Mouse (Mus musculus) layer of hippocampus, adult 2 months (tissue): Measurements from ENCODE around the gene Pabpn1l. TPM values are rescaled to one million over a fixed set of nuclear protein-coding genes. Genes with fewer than 3 reads are reported as not detected.
"Not testable (repeated sequence)": the region's sequence is repeated elsewhere in the genome, so short reads cannot be mapped to it uniquely, and the experiment has no call there.

Source experiments
- DNase-seq, 2 experiments: peaks; one replicate each; pipeline ENCODE4 v3.0.0; 2022; ENCODE audit warnings: low spot score in 2 of 2
- H3K27ac ChIP-seq: fragments of 200-600 bp; 2 replicates; pipeline ENCODE4 v1.8.1; 2022
- H3K4me3 ChIP-seq: fragments of 200-600 bp; 2 replicates; pipeline ENCODE4 v1.8.1; 2022; ENCODE audit warnings: mild to moderate bottlenecking
- CTCF ChIP-seq: fragments of 200-600 bp; conservative IDR thresholded peaks from 2 replicates; pipeline ENCODE4 v1.8.1; 2022; ENCODE audit warnings: antibody characterized with exemption, mild to moderate bottlenecking, moderate library complexity
- total RNA-seq, 2 experiments: library from RNA; stranded (reverse); gene quantifications; 2 replicates each; pipeline ENCODE4 v1.2.3; 2021

Gene Pabpn1l
- total RNA-seq, 2 experiments from 2014 or later, result 0.52 TPM; not detected in 1

DNA sequence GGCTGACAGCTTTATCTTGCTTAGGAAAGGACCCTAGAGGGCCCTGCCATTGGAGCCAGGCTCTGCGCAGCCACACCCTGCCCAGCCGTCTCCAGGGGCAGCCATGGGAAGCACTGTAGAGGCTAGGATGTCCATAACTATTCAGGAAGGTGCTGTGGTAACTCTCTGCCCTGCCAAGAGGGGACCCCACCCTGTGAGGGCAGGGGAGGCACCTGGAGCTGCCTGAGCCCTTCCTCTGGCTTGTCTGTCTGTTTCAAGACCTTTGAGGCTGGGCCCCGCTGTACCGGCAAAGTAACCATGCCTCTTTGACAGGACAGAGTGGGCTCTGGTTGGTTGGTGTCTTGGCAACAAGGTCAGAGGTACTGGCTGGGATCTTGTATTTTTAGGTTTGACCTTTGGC lies 18.3 kb upstream of the Pabpn1l start:
- peak overlapping the region; percentile 62 for H3K27ac ChIP-seq
- DNase-seq, result no peak
- H3K4me3 ChIP-seq, result no peak overlapping the region
- TF ChIP-seq CTCF, result no peak

DNA sequence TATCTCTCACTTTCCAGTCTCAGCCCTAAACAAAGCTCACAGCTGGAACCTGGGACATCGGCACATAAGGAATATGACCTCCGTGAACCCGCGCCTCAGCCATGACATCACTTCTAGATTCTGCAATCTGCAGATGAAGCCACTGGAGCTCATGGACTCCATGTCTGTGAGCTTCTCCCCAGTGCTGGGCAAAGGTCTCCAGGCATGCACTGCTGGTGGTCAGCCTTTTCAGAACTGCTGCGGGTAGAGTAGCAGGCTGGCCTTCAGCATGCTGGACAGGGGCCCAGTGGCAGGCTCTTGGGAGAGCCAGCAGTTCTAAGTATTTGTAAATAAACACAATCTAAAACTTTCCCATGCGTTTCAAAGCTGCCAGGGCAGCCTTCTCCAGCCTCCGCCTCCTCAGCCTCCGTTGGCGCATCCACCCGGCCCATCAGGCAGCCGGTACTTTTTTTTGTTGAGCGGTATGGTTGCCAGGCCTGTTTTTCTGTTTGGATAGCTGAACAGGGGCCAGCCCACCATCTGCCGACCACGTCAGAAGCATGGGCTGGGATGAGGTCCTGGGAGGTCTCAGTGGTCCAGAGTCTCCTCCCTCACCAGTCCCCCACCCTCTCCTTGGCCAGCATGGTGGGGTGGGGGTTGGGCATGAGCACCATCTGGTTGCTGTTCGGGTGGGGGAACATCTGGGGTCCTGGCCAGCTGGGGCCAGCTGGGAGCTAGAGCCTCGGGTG lies 17.1 kb upstream of the Pabpn1l start:
- Histone ChIP-seq H3K4me3 (peak overlapping the region; percentile 23), H3K27ac (peak overlapping the region; percentile 62; the same call in 1 of the 2 replicates)
- DNase-seq, result peak; percentile 39 to 43
- no peak for TF ChIP-seq CTCF

DNA sequence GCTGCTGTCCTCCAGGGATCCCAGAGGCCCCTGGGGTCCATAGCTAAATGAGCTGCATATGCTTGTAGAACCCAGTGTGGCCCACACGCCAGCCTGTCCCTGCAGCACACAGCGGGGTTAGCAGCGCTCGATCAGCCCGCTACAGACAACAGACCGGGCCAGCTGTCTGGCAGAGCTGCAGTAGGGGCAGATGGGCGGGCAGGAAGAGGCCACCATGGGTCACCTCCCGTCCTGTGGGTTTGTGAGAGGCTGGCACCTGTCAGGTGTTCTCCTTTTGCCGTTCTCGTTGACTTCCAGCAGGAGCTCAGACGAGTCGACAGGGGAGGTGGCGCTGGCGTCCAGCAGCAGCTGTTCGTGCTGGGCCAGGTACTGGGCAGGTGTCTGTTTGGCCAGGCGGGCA lies 16.1 kb upstream of the Pabpn1l start:
- TF ChIP-seq CTCF, result no peak
- H3K27ac ChIP-seq, result no peak overlapping the region
- no peak for DNase-seq
- H3K4me3 ChIP-seq, result no peak overlapping the region

DNA sequence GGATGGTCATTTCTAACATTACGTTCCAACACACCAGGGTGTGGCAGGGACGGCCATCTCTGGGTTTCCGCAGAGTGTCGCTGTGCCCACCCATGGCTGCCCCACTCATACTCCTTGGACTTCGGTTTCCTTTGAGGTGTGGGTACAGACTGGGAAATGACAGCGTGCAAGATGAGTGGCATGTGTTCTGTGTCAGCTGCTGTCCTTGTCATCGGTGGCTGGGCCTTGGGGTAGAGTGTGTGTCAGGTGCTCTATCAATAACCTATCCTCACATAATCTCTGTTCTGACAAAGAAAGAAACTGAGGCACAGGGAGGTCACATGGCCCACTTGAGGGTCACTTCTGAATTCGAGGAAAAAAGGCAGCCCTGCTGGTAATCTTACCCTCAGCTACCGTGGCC lies 14.7 kb upstream of the Pabpn1l start:
- Histone ChIP-seq H3K27ac (no peak overlapping the region), H3K4me3 (no peak overlapping the region)
- no peak for DNase-seq
- no peak for TF ChIP-seq CTCF

DNA sequence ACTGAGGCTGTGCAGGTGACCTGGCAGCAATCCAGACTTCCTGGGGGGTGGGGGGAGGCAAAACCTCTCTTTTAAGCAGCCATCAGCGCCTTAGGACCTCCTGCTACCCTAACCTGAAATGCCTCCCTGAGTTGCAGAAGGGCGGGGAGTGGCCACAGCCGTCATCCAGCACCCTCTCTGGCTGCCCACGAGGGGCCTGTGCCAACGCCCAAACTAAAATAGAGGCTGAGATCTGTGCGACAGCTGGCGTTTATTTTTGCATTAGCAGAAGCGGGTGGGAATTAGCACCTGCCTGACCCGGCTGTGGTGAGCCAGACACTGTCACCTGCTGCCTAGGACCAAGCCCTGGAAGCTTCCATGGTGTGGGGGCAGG lies 14.2 kb upstream of the Pabpn1l start:
- TF ChIP-seq CTCF, result no peak
- no peak overlapping the region for H3K27ac ChIP-seq
- no peak for DNase-seq
- no peak overlapping the region for H3K4me3 ChIP-seq

DNA sequence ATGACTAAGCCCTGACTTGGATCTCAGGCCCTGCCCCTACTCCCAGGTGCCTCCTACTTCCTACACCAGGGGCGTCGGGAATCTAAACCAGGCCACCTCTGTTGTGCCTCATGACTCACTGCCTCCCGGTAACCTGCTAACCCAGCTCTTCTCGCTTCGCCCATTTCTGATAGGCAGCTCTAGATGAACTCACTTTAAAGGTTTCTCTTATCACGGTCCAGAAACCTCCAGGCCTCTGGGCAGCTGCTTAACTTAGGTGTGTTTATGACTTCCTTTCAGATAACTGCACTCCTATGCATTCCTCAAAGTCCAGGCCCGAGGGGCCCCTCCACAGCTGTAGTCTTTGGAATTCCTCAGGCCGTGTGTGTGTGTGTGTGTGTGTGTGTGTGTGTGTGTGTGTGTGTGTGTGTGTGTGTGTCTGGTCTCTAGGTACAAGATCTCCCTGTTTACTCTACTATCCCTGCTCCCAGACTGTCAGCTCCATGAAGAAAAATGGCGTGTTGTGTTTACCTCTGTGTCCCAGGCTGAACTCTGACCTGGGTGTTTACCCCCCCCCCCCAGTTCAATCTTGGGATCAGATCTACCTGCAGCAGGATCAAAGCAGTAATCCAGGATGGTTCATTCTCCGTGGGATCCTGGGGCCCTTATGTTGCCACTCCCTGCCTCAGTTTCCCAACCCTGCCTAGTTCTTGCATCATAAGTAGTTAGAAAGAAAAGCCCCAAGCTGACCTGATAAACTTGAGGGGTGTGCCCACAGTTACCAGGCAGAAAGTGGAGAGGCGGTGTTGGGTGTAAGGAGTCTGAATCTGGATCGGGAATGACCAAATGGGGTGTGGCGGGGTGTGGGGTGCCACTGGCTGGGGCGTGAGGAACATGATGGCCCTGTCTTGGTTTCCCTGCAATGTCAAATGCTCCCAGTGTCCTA lies 13.6 kb upstream of the Pabpn1l start:
- DNase-seq, result no peak
- Histone ChIP-seq H3K4me3 (no peak overlapping the region), H3K27ac (no peak overlapping the region)
- no peak for TF ChIP-seq CTCF

DNA sequence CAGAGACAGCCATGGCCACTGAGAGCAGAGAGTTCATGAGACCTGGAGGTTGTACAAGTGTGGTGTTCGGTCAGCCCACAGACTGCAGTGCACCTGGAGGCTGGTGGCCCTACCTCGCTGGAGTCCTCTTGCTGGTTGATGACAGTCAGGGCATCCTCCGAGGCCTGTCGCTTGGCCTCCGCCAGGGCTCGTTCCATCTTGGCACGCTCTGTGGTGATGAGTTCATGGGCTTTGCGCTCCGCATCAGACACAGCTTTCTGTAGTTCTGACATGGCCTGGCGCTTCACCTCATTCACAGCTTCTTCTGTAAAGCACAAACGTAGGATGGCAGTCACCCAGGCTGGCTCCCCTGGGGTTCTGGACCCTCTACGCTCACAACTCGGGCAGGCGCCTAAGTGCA lies 10.7 kb upstream of the Pabpn1l start:
- no peak for TF ChIP-seq CTCF
- DNase-seq, result no peak
- H3K4me3 ChIP-seq, result no peak overlapping the region
- H3K27ac ChIP-seq, result no peak overlapping the region

DNA sequence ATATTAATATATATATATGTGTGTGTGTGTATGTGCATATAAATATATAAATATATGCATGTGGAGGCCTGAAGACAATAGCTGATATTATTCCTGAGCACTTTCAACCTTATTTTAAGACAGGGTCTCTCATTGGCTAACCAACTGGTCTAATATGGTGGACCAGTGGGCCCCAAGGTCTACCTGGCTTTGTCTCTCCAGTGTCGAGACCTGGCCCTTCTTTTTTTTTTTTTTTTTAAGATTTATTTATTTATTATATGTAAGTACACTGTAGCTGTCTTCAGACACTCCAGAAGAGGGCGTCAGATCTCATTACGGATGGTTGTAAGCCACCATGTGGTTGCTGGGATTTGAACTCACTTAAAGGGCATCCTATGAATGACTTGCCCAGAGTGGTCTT lies 9.6 kb upstream of the Pabpn1l start:
- DNase-seq, H3K4me3 ChIP-seq, H3K27ac ChIP-seq: not testable (repeated sequence)
- TF ChIP-seq CTCF, result peak; percentile 32

DNA sequence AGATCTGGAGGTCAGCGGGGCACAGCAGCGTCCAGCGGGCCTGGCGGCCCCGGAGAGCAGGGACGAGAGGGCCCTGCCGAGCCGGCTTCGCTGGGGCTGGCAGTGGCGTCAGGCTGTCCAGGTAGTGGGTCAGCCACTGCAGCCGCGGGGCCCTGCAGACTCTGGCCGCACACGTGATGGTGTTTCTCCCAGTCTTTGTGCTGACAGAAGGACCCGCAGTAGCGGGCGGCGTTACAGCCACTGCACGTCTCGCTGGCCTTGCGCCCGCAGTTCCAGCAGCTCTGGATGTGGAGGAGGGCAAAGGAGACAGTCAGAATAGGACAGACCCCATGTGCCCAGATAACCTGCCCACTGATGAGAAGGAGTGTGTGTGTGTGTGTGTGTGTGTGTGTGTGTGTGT lies 8.2 kb upstream of the Pabpn1l start:
- Histone ChIP-seq H3K4me3 (no peak overlapping the region), H3K27ac (no peak overlapping the region)
- DNase-seq, result no peak
- TF ChIP-seq CTCF, result no peak

DNA sequence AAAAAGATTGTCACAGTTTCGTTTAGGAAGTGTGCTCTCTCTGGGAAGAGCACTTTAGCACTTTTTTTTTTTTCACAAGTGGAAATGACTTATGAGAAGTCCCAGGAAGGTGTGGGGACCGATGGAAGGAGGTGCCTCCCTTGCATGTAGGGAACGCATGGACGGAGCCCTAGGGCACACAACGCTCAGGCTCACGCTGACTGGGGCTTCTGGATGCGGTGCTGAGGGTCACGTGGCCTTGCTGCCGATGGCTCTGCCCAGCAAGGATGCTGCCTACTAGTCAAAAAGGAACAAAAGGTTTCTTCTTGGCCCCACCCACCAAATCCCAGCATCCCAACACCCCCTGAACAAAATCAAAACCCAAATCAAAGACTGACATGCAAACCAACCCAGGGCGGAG lies 6.8 kb upstream of the Pabpn1l start:
- Histone ChIP-seq H3K27ac (no peak overlapping the region), H3K4me3 (no peak overlapping the region)
- no peak for DNase-seq
- no peak for TF ChIP-seq CTCF

DNA sequence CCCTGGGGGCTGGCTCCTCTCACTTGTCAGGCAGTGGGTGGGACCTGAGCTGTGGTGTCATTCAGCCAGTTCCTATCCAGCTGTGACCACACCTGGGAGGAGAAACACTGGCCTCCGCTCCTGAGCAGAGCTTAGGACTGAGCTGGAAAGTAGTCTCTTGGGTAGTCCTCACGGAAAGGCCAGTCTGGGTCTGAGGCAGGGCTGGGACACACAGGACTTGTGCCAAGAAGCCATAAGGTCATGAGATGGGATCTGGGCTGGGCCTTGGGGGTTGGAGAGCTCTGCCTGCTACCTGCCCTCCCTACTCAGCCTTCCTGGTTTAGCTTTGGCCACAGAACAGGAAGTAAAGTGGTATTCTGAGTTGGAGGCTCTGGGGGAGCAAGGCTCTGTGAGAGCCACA lies 4.4 kb upstream of the Pabpn1l start:
- H3K4me3 ChIP-seq, result no peak overlapping the region
- DNase-seq, result no peak
- TF ChIP-seq CTCF, result no peak
- H3K27ac ChIP-seq, result no peak overlapping the region

DNA sequence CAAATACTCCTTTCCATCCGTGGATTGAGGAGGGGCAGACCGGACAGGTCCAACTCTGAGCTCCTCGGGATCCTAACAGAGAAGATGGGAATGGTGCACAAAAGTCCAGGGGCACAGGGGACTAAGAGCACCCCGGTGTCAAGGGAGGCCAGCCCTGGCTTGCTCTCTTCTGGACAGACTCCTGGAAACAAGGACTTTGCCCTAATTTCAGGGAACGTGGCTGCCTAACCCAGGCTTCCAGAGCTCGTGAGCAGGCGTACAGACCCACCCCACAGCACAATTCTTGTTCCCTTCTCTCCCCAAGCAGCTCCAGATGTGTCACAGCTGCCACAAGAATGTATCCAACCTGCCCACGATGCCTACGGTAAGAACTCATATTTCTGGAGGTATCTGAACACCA lies 3.3 kb upstream of the Pabpn1l start:
- DNase-seq, result no peak
- no peak for TF ChIP-seq CTCF
- H3K27ac ChIP-seq, result no peak overlapping the region

DNA sequence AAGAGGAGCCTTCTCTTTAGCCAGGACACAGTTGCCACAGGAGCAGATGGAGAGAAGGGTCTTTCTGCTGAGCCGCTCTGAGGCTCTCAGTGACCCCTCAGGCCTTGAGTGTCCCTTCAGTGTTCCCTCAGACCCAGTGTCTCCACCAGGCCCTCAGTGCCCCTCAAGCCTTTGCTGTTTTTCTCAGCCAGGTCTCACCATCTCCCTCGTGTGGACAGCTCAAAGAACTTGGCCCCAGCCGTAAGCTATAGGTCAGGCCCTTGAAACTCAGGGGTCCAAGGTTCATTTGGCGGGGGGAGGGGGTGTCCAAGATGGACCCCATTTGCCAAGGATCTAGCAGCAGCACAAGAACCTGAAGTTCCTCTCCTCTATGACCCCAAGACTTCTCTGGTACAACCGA lies 2.1 kb upstream of the Pabpn1l start:
- no peak for TF ChIP-seq CTCF
- Histone ChIP-seq H3K4me3 (no peak overlapping the region), H3K27ac (no peak overlapping the region)
- no peak for DNase-seq

More for the DNA sequence above, 3.3 kb upstream of the Pabpn1l start:
- no peak overlapping the region for H3K4me3 ChIP-seq
